Mouse (Mus musculus) liver, embryonic 12.5 days (tissue): ENCODE measurements at regions not wholly inside any gene's neighbourhood (a gene's known extent, or its start where the extent isn't known, plus 50 kb on each side); places are given as distances from the start of the nearest gene placed in this dataset.
"Not testable (repeated sequence)": the region's sequence is repeated elsewhere in the genome, so short reads cannot be mapped to it uniquely, and the experiment has no call there.

Source experiments
- ATAC-seq: fragments of 200-750 bp; cut with Nextera tagmentation; 2 replicates; pipeline ENCODE4 v1.8.0; 2017; ENCODE audit warnings: moderate number of reproducible peaks, mild to moderate bottlenecking, moderate library complexity
- H3K27ac ChIP-seq: fragments of 300-500 bp; sonication (generic); 2 replicates; pipeline ENCODE4 v1.5.1; 2016; ENCODE audit warnings: mild to moderate bottlenecking
- H3K27me3 ChIP-seq: fragments of 300-500 bp; sonication (generic); replicated peaks from 2 replicates; pipeline ENCODE4 v1.6.1; 2016; ENCODE audit warnings: mild to moderate bottlenecking, moderate library complexity
- H3K36me3 ChIP-seq: fragments of 300-500 bp; sonication (generic); 2 replicates; pipeline ENCODE4 v1.6.1; 2016; ENCODE audit warnings: mild to moderate bottlenecking, moderate library complexity
- H3K4me1 ChIP-seq: fragments of 300-500 bp; sonication (generic); 2 replicates; pipeline ENCODE4 v1.6.1; 2016
- H3K4me2 ChIP-seq: fragments of 300-500 bp; sonication (generic); 2 replicates; pipeline ENCODE4 v1.6.1; 2016; ENCODE audit warnings: mild to moderate bottlenecking, moderate library complexity
- H3K4me3 ChIP-seq: fragments of 300-500 bp; sonication (generic); 2 replicates; pipeline ENCODE4 v1.5.1; 2016; ENCODE audit warnings: mild to moderate bottlenecking, moderate library complexity
- H3K9ac ChIP-seq: fragments of 300-500 bp; sonication (generic); 2 replicates; pipeline ENCODE4 v1.6.1; 2016; ENCODE audit warnings: mild to moderate bottlenecking, moderate library complexity
- H3K9me3 ChIP-seq: fragments of 300-500 bp; sonication (generic); replicated peaks from 2 replicates; pipeline ENCODE4 v1.6.1; 2016; ENCODE audit warnings: mild to moderate bottlenecking, moderate library complexity
- WGBS: fragments of 180-500 bp; shearing (Covaris S2); methylation state at CpG from one replicate; pipeline ENCODE4 v1.1.7; 2016; ENCODE audit not compliant: insufficient replicate concordance; 5-methylcytosine and 5-hydroxymethylcytosine counted together

DNA sequence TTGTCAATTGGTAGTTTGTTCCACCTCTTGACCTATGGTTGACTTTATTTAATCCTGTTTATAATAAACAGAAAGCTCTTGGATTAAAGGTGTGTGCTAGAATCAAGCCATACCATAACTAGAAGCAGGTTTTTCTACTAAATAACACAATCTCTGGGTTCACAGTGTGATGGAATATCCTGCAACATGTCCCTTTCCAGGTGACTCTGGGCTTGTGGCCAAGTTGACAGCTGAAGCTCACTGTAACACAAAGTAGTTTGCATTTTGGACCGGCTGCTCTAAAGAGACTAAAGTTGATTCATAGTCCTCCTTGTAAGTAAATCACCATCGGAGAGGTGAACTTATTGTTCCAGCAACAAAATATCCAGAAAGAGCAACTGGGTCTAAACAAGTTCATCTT, 149.3 kb upstream of the Kctd3 start:
- 75% methylated on average over 2 of the region's 2 CpGs for WGBS
- Histone ChIP-seq H3K27me3 (no peaks in the 10 kb centered on the region), H3K4me2 (no peak overlapping the region), H3K36me3 (no peaks in the 10 kb centered on the region), H3K4me1 (no peaks in the 10 kb centered on the region), H3K27ac (no peak overlapping the region), H3K4me3 (no peak overlapping the region), H3K9me3 (no peaks in the 10 kb centered on the region), H3K9ac (no peak overlapping the region)
- no peak for ATAC-seq

DNA sequence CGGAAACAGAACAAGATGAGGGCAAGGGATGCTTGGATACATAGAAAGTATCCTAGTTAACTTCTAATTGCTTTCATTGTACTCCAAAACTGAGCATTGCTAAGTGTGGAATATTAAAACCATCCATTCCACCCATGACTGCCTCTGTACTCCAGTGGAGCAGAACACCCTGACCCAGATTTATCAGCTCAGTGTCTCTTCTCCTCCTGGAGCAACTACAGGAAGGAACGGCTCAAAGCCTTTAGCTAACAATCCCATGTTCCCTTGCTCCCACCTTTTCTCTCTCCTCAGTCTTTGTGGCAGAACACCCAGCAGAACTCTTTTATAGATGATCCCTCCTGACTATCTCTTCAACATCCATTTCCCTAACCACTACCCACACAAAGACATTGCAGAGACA, 146.7 kb upstream of the Kctd3 start:
- H3K4me2 ChIP-seq = no peak overlapping the region
- no peaks in the 10 kb centered on the region for H3K4me1 ChIP-seq
- no peaks in the 10 kb centered on the region for H3K9me3 ChIP-seq
- H3K27ac ChIP-seq = no peak overlapping the region
- no peak overlapping the region for H3K4me3 ChIP-seq
- 68% methylated on average over 2 of the region's 2 CpGs for WGBS
- H3K36me3 ChIP-seq = no peaks in the 10 kb centered on the region
- ATAC-seq = no peak
- H3K27me3 ChIP-seq = no peaks in the 10 kb centered on the region
- no peak overlapping the region for H3K9ac ChIP-seq

- no peak overlapping the region for H3K27ac ChIP-seq
- H3K4me3 ChIP-seq = no peak overlapping the region
- no peaks in the 10 kb centered on the region for H3K27me3 ChIP-seq
- no peak for ATAC-seq
- no peak overlapping the region for H3K9ac ChIP-seq
- no peaks in the 10 kb centered on the region for H3K9me3 ChIP-seq
- WGBS = 73% methylated on average over 10 of the region's 10 CpGs
- H3K4me2 ChIP-seq = no peak overlapping the region
- no peaks in the 10 kb centered on the region for H3K4me1 ChIP-seq
- no peaks in the 10 kb centered on the region for H3K36me3 ChIP-seq
Measured at GRCm38 (mm10) chr1:189153150-189153549, 145.5 kb upstream of the Kctd3 start.

DNA sequence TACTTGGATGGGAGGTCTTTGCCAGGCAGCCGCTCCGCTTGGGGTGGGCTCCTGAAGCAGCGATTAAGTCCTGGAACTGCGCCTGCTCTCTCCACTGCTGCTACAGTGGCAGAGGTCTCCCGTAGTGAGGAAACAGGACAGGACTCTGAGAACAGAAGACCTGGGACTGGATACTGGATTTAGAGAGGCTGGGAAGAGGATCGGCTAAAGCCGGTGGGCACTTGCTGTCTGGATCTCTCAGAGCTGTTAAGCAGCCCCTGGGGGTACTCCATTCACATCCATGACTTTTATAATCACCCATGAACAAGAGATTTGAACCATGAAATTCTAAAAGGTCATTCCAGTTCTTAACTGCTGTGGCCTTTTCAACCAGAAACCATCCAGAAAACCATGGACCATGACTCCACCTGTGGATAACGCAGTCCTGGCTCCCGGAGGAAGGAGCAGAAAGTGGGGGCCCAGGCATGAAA, 135.4 kb upstream of the Kctd3 start:
- no peaks in the 10 kb centered on the region for H3K9me3 ChIP-seq
- no peaks in the 10 kb centered on the region for H3K4me1 ChIP-seq
- H3K4me3 ChIP-seq = no peak overlapping the region
- no peak overlapping the region for H3K4me2 ChIP-seq
- no peak overlapping the region for H3K27ac ChIP-seq
- no peak for ATAC-seq
- no peaks in the 10 kb centered on the region for H3K36me3 ChIP-seq
- H3K9ac ChIP-seq = no peak overlapping the region
- H3K27me3 ChIP-seq = no peaks in the 10 kb centered on the region
- WGBS = 77% methylated on average over 9 of the region's 9 CpGs

GRCm38 (mm10) chr1:189142551-189142950, 134.9 kb upstream of the Kctd3 start:
- 59% methylated on average over 7 of the region's 7 CpGs for WGBS
- H3K36me3 ChIP-seq = no peaks in the 10 kb centered on the region
- no peaks in the 10 kb centered on the region for H3K4me1 ChIP-seq
- no peaks in the 10 kb centered on the region for H3K9me3 ChIP-seq
- no peaks in the 10 kb centered on the region for H3K27me3 ChIP-seq
- no peak overlapping the region for H3K27ac ChIP-seq
- no peak overlapping the region for H3K9ac ChIP-seq
- H3K4me2 ChIP-seq = no peak overlapping the region
- H3K4me3 ChIP-seq = no peak overlapping the region
- no peak for ATAC-seq

- no peak overlapping the region for H3K27ac ChIP-seq
- H3K36me3 ChIP-seq = no peaks in the 10 kb centered on the region
- H3K27me3 ChIP-seq = no peaks in the 10 kb centered on the region
- no peaks in the 10 kb centered on the region for H3K9me3 ChIP-seq
- H3K4me3 ChIP-seq = no peak overlapping the region
- H3K4me1 ChIP-seq = no peaks in the 10 kb centered on the region
- no peak overlapping the region for H3K9ac ChIP-seq
- H3K4me2 ChIP-seq = no peak overlapping the region
- WGBS = 73% methylated on average over 9 of the region's 9 CpGs
- no peak for ATAC-seq
Measured at GRCm38 (mm10) chr1:189141694-189142093, 134.1 kb upstream of the Kctd3 start.

DNA sequence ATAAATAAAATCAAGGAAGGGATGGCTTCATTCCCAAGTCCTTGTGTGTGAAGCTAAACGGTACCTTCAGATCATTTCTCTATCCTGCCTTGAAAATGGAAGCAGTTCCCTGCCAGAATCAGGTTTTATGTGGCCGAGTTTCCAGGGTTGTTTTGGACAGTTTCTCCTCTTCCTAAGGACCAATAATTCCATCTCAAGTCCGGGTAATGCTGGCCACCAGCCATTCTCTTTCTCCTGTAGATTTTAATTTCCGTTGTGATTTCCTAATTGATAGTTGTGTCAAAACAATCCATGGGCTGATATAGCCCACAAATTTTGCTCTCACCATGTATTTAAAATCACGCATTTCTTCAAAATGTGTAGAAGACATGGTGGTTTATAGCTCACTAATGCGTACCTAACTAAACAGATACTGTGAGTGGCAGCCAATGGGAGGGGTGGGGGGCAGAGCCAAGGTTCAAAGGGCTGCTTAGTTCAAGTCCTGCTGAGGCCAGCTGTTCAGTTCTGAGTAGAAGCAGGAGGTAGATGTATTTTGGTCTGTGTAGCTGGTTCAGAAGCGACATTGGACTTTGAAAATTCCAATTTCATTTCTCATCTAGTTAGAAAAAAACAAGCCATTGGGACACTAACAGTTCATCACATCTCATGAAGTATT, 129.2 kb upstream of the Kctd3 start:
- no peak for ATAC-seq
- Histone ChIP-seq H3K4me3 (no peak overlapping the region), H3K4me2 (no peak overlapping the region), H3K27me3 (no peaks in the 10 kb centered on the region), H3K36me3 (no peaks in the 10 kb centered on the region), H3K4me1 (no peaks in the 10 kb centered on the region), H3K9ac (no peak overlapping the region), H3K27ac (no peak overlapping the region), H3K9me3 (no peaks in the 10 kb centered on the region)
- 66% methylated on average over 7 of the region's 7 CpGs for WGBS

GRCm38 (mm10) chr1:189135826-189136225, 128.2 kb upstream of the Kctd3 start:
- Histone ChIP-seq H3K4me3 (no peak overlapping the region), H3K4me1 (no peaks in the 10 kb centered on the region), H3K9ac (no peak overlapping the region), H3K4me2 (no peak overlapping the region), H3K36me3 (no peaks in the 10 kb centered on the region), H3K9me3 (no peaks in the 10 kb centered on the region), H3K27me3 (no peaks in the 10 kb centered on the region), H3K27ac (no peak overlapping the region)
- WGBS = 56% methylated on average over 4 of the region's 4 CpGs
- no peak for ATAC-seq

- H3K9ac ChIP-seq = no peak overlapping the region
- WGBS = 77% methylated on average over 2 of the region's 2 CpGs
- ATAC-seq = no peak
Measured at GRCm38 (mm10) chr1:189128706-189129105, 121.1 kb upstream of the Kctd3 start.

DNA sequence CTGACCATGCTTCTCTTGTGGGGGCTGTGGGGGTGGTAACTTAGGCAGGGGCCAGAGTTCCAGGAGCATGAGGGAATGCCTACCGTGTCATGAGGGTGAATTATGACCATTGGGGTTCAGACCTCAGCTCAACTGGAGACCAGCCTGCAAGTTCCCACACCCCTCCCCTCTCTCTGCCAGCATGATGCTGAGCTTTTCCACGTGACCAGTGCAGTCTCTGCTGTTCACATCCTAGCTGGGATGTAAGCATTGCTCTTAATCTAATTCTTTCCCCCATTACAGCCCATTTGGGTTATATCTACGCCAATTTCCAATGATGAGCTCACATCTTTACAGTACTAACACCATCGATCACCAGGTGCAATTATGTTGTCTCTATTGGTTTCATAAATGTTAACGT, 120.6 kb upstream of the Kctd3 start:
- H3K9ac ChIP-seq, H3K36me3 ChIP-seq, H3K4me3 ChIP-seq, H3K4me2 ChIP-seq, H3K9me3 ChIP-seq, ATAC-seq, H3K27ac ChIP-seq, H3K4me1 ChIP-seq, H3K27me3 ChIP-seq: not testable (repeated sequence)
- 52% methylated on average over 5 of the region's 5 CpGs for WGBS

More at GRCm38 (mm10) chr1:189128706-189129105, 121.1 kb upstream of the Kctd3 start:
- H3K9me3 ChIP-seq = no peaks in the 10 kb centered on the region
- H3K27ac ChIP-seq = no peak overlapping the region
- H3K4me2 ChIP-seq = no peak overlapping the region
- H3K27me3 ChIP-seq = no peaks in the 10 kb centered on the region
- H3K36me3 ChIP-seq = no peaks in the 10 kb centered on the region
- no peaks in the 10 kb centered on the region for H3K4me1 ChIP-seq
- no peak overlapping the region for H3K4me3 ChIP-seq

- no peak for ATAC-seq
- 48% methylated on average over 5 of the region's 5 CpGs for WGBS
Measured at GRCm38 (mm10) chr1:189127367-189127766, 119.7 kb upstream of the Kctd3 start.

GRCm38 (mm10) chr1:189119941-189120735, 112.5 kb upstream of the Kctd3 start:
- Histone ChIP-seq H3K9me3 (no peaks in the 10 kb centered on the region), H3K4me3 (no peak overlapping the region), H3K27ac (no peak overlapping the region), H3K4me2 (no peak overlapping the region), H3K36me3 (no peaks in the 10 kb centered on the region), H3K27me3 (no peaks in the 10 kb centered on the region), H3K4me1 (no peaks in the 10 kb centered on the region), H3K9ac (no peak overlapping the region)
- 70% methylated on average over 6 of the region's 6 CpGs for WGBS
- no peak for ATAC-seq

More at GRCm38 (mm10) chr1:189127367-189127766, 119.7 kb upstream of the Kctd3 start:
- H3K4me3 ChIP-seq = no peak overlapping the region
- no peaks in the 10 kb centered on the region for H3K36me3 ChIP-seq
- H3K4me1 ChIP-seq = no peaks in the 10 kb centered on the region
- no peak overlapping the region for H3K27ac ChIP-seq
- H3K27me3 ChIP-seq = no peaks in the 10 kb centered on the region
- no peaks in the 10 kb centered on the region for H3K9me3 ChIP-seq
- H3K4me2 ChIP-seq = no peak overlapping the region
- H3K9ac ChIP-seq = no peak overlapping the region
